Mouse (Mus musculus): ENCODE data around the gene Prkcq. TPM values are rescaled to one million over a fixed set of nuclear protein-coding genes. Genes with fewer than 3 reads are reported as not detected.

Prkcq gene
- polyA plus RNA-seq (2014; fragmentation: Illumina TruSeq; extraction: RNeasy Lipid Tissue Mini Kit (QIAGEN cat#74804)): 1.9 TPM

GRCm38 (mm10) chr2:11171754-11172501 lies at the start of gene Prkcq:
TSS of gene Prkcq (plus strand) at chr2:11172108.

